Mouse (Mus musculus): Measurements from ENCODE around the gene Calr4. TPM values are rescaled to one million over a fixed set of nuclear protein-coding genes. Genes with fewer than 3 reads are reported as not detected.

Calr4 gene
- total and polyA plus RNA-seq, 2 experiments from 2014 or later: not detected

GRCm38 (mm10) chr4:109279689-109280458 lies 45.6 kb downstream of the Calr4 start, which contains the start of gene Eps15:
Gene Eps15 (plus strand): TSS chr4:109280268.
- 4% methylated on average over 28 of the region's 44 CpGs for WGBS
- peak; percentile 96 for ATAC-seq (ENCODE audit: insufficient read depth, low read depth)

DNA sequence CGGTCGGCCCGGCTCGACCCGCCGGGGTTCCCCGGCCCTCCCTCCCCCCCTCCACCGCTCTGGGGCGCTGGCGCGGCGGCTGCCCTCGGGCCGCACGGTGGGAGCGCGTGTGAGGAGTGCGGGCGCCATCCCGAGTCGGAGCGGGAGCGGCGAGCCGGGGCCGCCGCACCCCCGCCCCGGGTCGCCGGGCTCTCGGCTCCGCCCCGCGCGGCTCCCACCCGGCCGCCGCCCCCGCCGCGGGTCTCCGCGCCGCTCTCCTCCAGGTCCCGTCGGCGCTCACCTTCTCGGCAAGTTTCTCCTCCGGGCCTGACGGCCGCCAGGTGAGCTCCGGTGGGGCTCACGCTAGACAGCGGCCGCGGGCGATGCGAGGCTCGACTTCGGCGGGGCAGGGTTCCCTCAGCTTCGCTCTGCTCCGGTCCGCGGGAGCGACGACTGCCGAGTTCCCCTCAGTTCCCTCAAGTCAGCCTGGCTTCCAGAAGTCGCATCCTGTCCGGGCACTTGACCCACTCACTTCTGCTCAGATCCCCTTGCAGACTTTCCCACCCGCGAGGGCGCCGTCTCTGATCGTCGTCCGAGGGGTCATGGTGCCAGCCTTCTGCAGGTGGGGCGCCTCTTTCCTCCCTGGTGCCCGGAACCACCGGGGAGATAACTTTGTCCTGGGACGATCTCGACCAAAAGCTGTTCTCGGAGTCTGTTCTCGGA lies 46.3 kb downstream of the Calr4 start:
- H3K4me1 ChIP-seq (ENCODE audit: control insufficient read depth, insufficient read depth): peaks cover 12% of the 10 kb centered on the region
- peak overlapping the region; percentile 79 for H3K27ac ChIP-seq (ENCODE audit: low read depth)
- H3K4me3 ChIP-seq (ENCODE audit: low read depth, low read length): peak overlapping the region; percentile 86
- H3K4me2 ChIP-seq (ENCODE audit: low read depth, low read length): peak overlapping the region; percentile 85
- TF ChIP-seq CTCF (IDR thresholded peaks at IDR 0.05; ENCODE audit: low read depth) (no peak), EP300 (IDR thresholded peaks at IDR 0.05; ENCODE audit: low read depth) (no peak)
- H3K9ac ChIP-seq (replicated peaks; ENCODE audit: low read depth, low read length): peak overlapping the region; percentile 84
- no peaks in the 10 kb centered on the region for H3K36me3 ChIP-seq (replicated peaks; ENCODE audit: control insufficient read depth, insufficient read depth, low read length)
- DNase-seq (ENCODE audit: low spot score) (peak; percentile 22), ATAC-seq (ENCODE audit: insufficient read depth, low read depth) (peak; percentile 84)
- no peaks in the 10 kb centered on the region for H3K9me3 ChIP-seq (replicated peaks; ENCODE audit: control insufficient read depth, low read length)
- H3K27me3 ChIP-seq (ENCODE audit: control insufficient read depth, insufficient read depth, low read length): no peaks in the 10 kb centered on the region
- under 1% methylated on average over 54 of the region's 85 CpGs for WGBS

More at GRCm38 (mm10) chr4:109279689-109280458, 45.6 kb downstream of the Calr4 start, which contains the start of gene Eps15:
- Histone ChIP-seq H3K9me3 (replicated peaks; ENCODE audit: control insufficient read depth, low read length) (no peaks in the 10 kb centered on the region), H3K4me2 (ENCODE audit: low read depth, low read length) (peak within 1 kb of the TSS; percentile 85), H3K27me3 (ENCODE audit: control insufficient read depth, insufficient read depth, low read length) (no peaks in the 10 kb centered on the region), H3K4me1 (ENCODE audit: control insufficient read depth, insufficient read depth) (peaks cover 12% of the 10 kb centered on the region), H3K27ac (ENCODE audit: low read depth) (peak within 1 kb of the TSS; percentile 79), H3K36me3 (replicated peaks; ENCODE audit: control insufficient read depth, insufficient read depth, low read length) (no peaks in the 10 kb centered on the region), H3K4me3 (ENCODE audit: low read depth, low read length) (peak within 1 kb of the TSS; percentile 86), H3K9ac (replicated peaks; ENCODE audit: low read depth, low read length) (peak within 1 kb of the TSS; percentile 84)
- DNase-seq (ENCODE audit: low spot score): peak; percentile 91
- TF ChIP-seq EP300 (IDR thresholded peaks at IDR 0.05; ENCODE audit: low read depth) (peak; percentile 80; the same call in 1 of the 2 replicates), CTCF (IDR thresholded peaks at IDR 0.05; ENCODE audit: low read depth) (no peak)

- Histone ChIP-seq H3K27ac (ENCODE audit: low read depth) (no peak overlapping the region), H3K4me1 (ENCODE audit: control insufficient read depth, insufficient read depth) (peaks cover 12% of the 10 kb centered on the region), H3K36me3 (replicated peaks; ENCODE audit: control insufficient read depth, insufficient read depth, low read length) (no peaks in the 10 kb centered on the region), H3K9ac (replicated peaks; ENCODE audit: low read depth, low read length) (peak overlapping the region; percentile 84; the same call in 1 of the 2 replicates), H3K4me2 (ENCODE audit: low read depth, low read length) (peak overlapping the region; percentile 85), H3K27me3 (ENCODE audit: control insufficient read depth, insufficient read depth, low read length) (no peaks in the 10 kb centered on the region), H3K9me3 (replicated peaks; ENCODE audit: control insufficient read depth, low read length) (no peaks in the 10 kb centered on the region), H3K4me3 (ENCODE audit: low read depth, low read length) (peak overlapping the region; percentile 86)
- ATAC-seq (ENCODE audit: insufficient read depth, low read depth) (no peak), DNase-seq (ENCODE audit: low spot score) (no peak)
- TF ChIP-seq EP300 (IDR thresholded peaks at IDR 0.05; ENCODE audit: low read depth): no peak
- no peak for TF ChIP-seq CTCF (IDR thresholded peaks at IDR 0.05; ENCODE audit: low read depth)
- WGBS: 16% methylated on average over 4 of the region's 4 CpGs
These were observed 46.9 kb downstream of the Calr4 start for GRCm38 (mm10) chr4:109281161-109281560.

GRCm38 (mm10) chr4:109281946-109282345 lies 47.7 kb downstream of the Calr4 start:
- Histone ChIP-seq H3K4me2 (ENCODE audit: low read depth, low read length) (peak overlapping the region; percentile 85; the same call in 1 of the 2 replicates), H3K27me3 (ENCODE audit: control insufficient read depth, insufficient read depth, low read length) (no peaks in the 10 kb centered on the region), H3K9ac (replicated peaks; ENCODE audit: low read depth, low read length) (no peak overlapping the region), H3K9me3 (replicated peaks; ENCODE audit: control insufficient read depth, low read length) (no peaks in the 10 kb centered on the region), H3K27ac (ENCODE audit: low read depth) (no peak overlapping the region), H3K4me3 (ENCODE audit: low read depth, low read length) (no peak overlapping the region), H3K36me3 (replicated peaks; ENCODE audit: control insufficient read depth, insufficient read depth, low read length) (no peaks in the 10 kb centered on the region), H3K4me1 (ENCODE audit: control insufficient read depth, insufficient read depth) (peaks cover 12% of the 10 kb centered on the region)
- WGBS: 75% methylated on average over 1 of the region's 1 CpGs
- TF ChIP-seq EP300 (IDR thresholded peaks at IDR 0.05; ENCODE audit: low read depth) (no peak), CTCF (IDR thresholded peaks at IDR 0.05; ENCODE audit: low read depth) (no peak)
- ATAC-seq (ENCODE audit: insufficient read depth, low read depth) (no peak), DNase-seq (ENCODE audit: low spot score) (no peak)

GRCm38 (mm10) chr4:109294629-109295028 lies 60.3 kb downstream of the Calr4 start:
- no peak for ATAC-seq (ENCODE audit: insufficient read depth, low read depth)
- Histone ChIP-seq H3K27me3 (ENCODE audit: control insufficient read depth, insufficient read depth, low read length) (no peaks in the 10 kb centered on the region), H3K36me3 (replicated peaks; ENCODE audit: control insufficient read depth, insufficient read depth, low read length) (peaks cover 7% of the 10 kb centered on the region; the same call in 1 of the 2 replicates), H3K4me2 (ENCODE audit: low read depth, low read length) (no peak overlapping the region), H3K9me3 (replicated peaks; ENCODE audit: control insufficient read depth, low read length) (no peaks in the 10 kb centered on the region), H3K4me1 (ENCODE audit: control insufficient read depth, insufficient read depth) (no peaks in the 10 kb centered on the region), H3K27ac (ENCODE audit: low read depth) (no peak overlapping the region), H3K4me3 (ENCODE audit: low read depth, low read length) (no peak overlapping the region), H3K9ac (replicated peaks; ENCODE audit: low read depth, low read length) (no peak overlapping the region)
- no peak for DNase-seq (ENCODE audit: low spot score)
- TF ChIP-seq EP300 (IDR thresholded peaks at IDR 0.05; ENCODE audit: low read depth) (no peak), CTCF (IDR thresholded peaks at IDR 0.05; ENCODE audit: low read depth) (no peak)
